Mouse (Mus musculus): ENCODE results near the gene Gm8439. TPM values are rescaled to one million over a fixed set of nuclear protein-coding genes. Genes with fewer than 3 reads are reported as not detected.

Gene Gm8439
- not detected in 2 replicates for polyA plus RNA-seq (2016; fragmentation: Nextera tagmentation; extraction: Ambion mirVana)

GRCm38 (mm10) chr4:120588445-120588844, at the start of gene Gm8439:
Gene Gm8439 (plus strand): TSS chr4:120588745.
- 19% methylated on average over 4 of the region's 4 CpGs for WGBS
- Histone ChIP-seq H3K4me1 (peaks cover 5% of the 10 kb centered on the region; the same call in 1 of the 2 replicates), H3K27me3 (ENCODE audit: low read depth, poor library complexity, severe bottlenecking) (peaks cover 30% of the 10 kb centered on the region), H3K9me3 (replicated peaks) (no peaks in the 10 kb centered on the region), H3K4me3 (no peak within 1 kb of the TSS), H3K36me3 (no peaks in the 10 kb centered on the region), H3K27ac (no peak within 1 kb of the TSS)
- DNase-seq (ENCODE audit: low spot score) = no peak

- H3K4me1 ChIP-seq = no peaks in the 10 kb centered on the region
- no peak overlapping the region for H3K27ac ChIP-seq
- DNase-seq (ENCODE audit: low spot score) = no peak
- no peak overlapping the region for H3K4me3 ChIP-seq
- no peaks in the 10 kb centered on the region for H3K9me3 ChIP-seq (replicated peaks)
- H3K27me3 ChIP-seq (ENCODE audit: low read depth, poor library complexity, severe bottlenecking) = no peaks in the 10 kb centered on the region
- peaks cover 100% of the 10 kb centered on the region for H3K36me3 ChIP-seq
- WGBS = 81% methylated on average over 1 of the region's 1 CpGs
Measured at GRCm38 (mm10) chr4:120544896-120545295, 43.6 kb upstream of the Gm8439 start.

GRCm38 (mm10) chr4:120556592-120556991, 32.0 kb upstream of the Gm8439 start:
- no peaks in the 10 kb centered on the region for H3K9me3 ChIP-seq (replicated peaks)
- no peak overlapping the region for H3K27ac ChIP-seq
- 96% methylated on average over 6 of the region's 6 CpGs for WGBS

GRCm38 (mm10) chr4:120565726-120566125, 22.8 kb upstream of the Gm8439 start:
- Histone ChIP-seq H3K9me3 (replicated peaks) (no peaks in the 10 kb centered on the region), H3K4me3 (no peak overlapping the region), H3K27ac (no peak overlapping the region), H3K27me3 (ENCODE audit: low read depth, poor library complexity, severe bottlenecking) (no peaks in the 10 kb centered on the region), H3K4me1 (peaks cover 21% of the 10 kb centered on the region), H3K36me3 (peaks cover 64% of the 10 kb centered on the region)
- DNase-seq (ENCODE audit: low spot score) = no peak
- 90% methylated on average over 2 of the region's 2 CpGs for WGBS

More at GRCm38 (mm10) chr4:120556592-120556991, 32.0 kb upstream of the Gm8439 start:
- H3K36me3 ChIP-seq = peaks cover 98% of the 10 kb centered on the region
- H3K4me3 ChIP-seq = no peak overlapping the region
- H3K27me3 ChIP-seq (ENCODE audit: low read depth, poor library complexity, severe bottlenecking) = no peaks in the 10 kb centered on the region
- DNase-seq (ENCODE audit: low spot score) = no peak
- no peaks in the 10 kb centered on the region for H3K4me1 ChIP-seq

GRCm38 (mm10) chr4:120568005-120568404, 20.5 kb upstream of the Gm8439 start:
- peaks cover 30% of the 10 kb centered on the region for H3K4me1 ChIP-seq
- no peak for DNase-seq (ENCODE audit: low spot score)

GRCm38 (mm10) chr4:120569025-120569424, 19.5 kb upstream of the Gm8439 start:
- 12% methylated on average over 4 of the region's 4 CpGs for WGBS
- H3K27me3 ChIP-seq (ENCODE audit: low read depth, poor library complexity, severe bottlenecking) = no peaks in the 10 kb centered on the region
- peak; percentile 38 for DNase-seq (ENCODE audit: low spot score)
- H3K36me3 ChIP-seq = peaks cover 31% of the 10 kb centered on the region
- peak overlapping the region; percentile 75 for H3K4me3 ChIP-seq
- H3K9me3 ChIP-seq (replicated peaks) = no peaks in the 10 kb centered on the region
- peaks cover 30% of the 10 kb centered on the region for H3K4me1 ChIP-seq
- peak overlapping the region; percentile 96 for H3K27ac ChIP-seq

More at GRCm38 (mm10) chr4:120568005-120568404, 20.5 kb upstream of the Gm8439 start:
- Histone ChIP-seq H3K36me3 (peaks cover 41% of the 10 kb centered on the region), H3K4me3 (peak overlapping the region; percentile 75), H3K27me3 (ENCODE audit: low read depth, poor library complexity, severe bottlenecking) (no peaks in the 10 kb centered on the region), H3K27ac (no peak overlapping the region), H3K9me3 (replicated peaks) (no peaks in the 10 kb centered on the region)
- 59% methylated on average over 5 of the region's 5 CpGs for WGBS

- peak within 1 kb of the TSS; percentile 96 for H3K27ac ChIP-seq
- H3K27me3 ChIP-seq (ENCODE audit: low read depth, poor library complexity, severe bottlenecking) = no peaks in the 10 kb centered on the region
- peaks cover 24% of the 10 kb centered on the region for H3K36me3 ChIP-seq
- peak within 1 kb of the TSS; percentile 75 for H3K4me3 ChIP-seq
- H3K9me3 ChIP-seq (replicated peaks) = no peaks in the 10 kb centered on the region
- under 1% methylated on average over 93 of the region's 97 CpGs for WGBS
- peak; percentile 99 for DNase-seq (ENCODE audit: low spot score)
- H3K4me1 ChIP-seq = peaks cover 30% of the 10 kb centered on the region
Measured at GRCm38 (mm10) chr4:120569486-120570437, 18.8 kb upstream of the Gm8439 start, which contains the start of gene Ctps. Gene Ctps (minus strand): TSS chr4:120570276.

- no peak for DNase-seq (ENCODE audit: low spot score)
- Histone ChIP-seq H3K36me3 (peaks cover 16% of the 10 kb centered on the region), H3K4me3 (peak overlapping the region; percentile 75), H3K4me1 (peaks cover 30% of the 10 kb centered on the region), H3K9me3 (replicated peaks) (no peaks in the 10 kb centered on the region), H3K27me3 (ENCODE audit: low read depth, poor library complexity, severe bottlenecking) (no peaks in the 10 kb centered on the region), H3K27ac (peak overlapping the region; percentile 96)
- 2% methylated on average over 27 of the region's 27 CpGs for WGBS
Measured at GRCm38 (mm10) chr4:120570438-120571069, 18.0 kb upstream of the Gm8439 start.

GRCm38 (mm10) chr4:120571070-120571464, 17.5 kb upstream of the Gm8439 start:
- H3K4me1 ChIP-seq = peaks cover 30% of the 10 kb centered on the region
- peaks cover 10% of the 10 kb centered on the region for H3K36me3 ChIP-seq
- DNase-seq (ENCODE audit: low spot score) = no peak
- H3K27me3 ChIP-seq (ENCODE audit: low read depth, poor library complexity, severe bottlenecking) = no peaks in the 10 kb centered on the region
- H3K4me3 ChIP-seq = peak overlapping the region; percentile 75; the same call in 1 of the 2 replicates
- no peaks in the 10 kb centered on the region for H3K9me3 ChIP-seq (replicated peaks)
- H3K27ac ChIP-seq = peak overlapping the region; percentile 96; the same call in 1 of the 2 replicates
- WGBS = 74% methylated on average over 3 of the region's 3 CpGs

GRCm38 (mm10) chr4:120571691-120572090, 16.9 kb upstream of the Gm8439 start:
- Histone ChIP-seq H3K27me3 (ENCODE audit: low read depth, poor library complexity, severe bottlenecking) (no peaks in the 10 kb centered on the region), H3K4me1 (peaks cover 30% of the 10 kb centered on the region), H3K27ac (no peak overlapping the region), H3K36me3 (peaks cover 4% of the 10 kb centered on the region), H3K9me3 (replicated peaks) (no peaks in the 10 kb centered on the region), H3K4me3 (no peak overlapping the region)
- DNase-seq (ENCODE audit: low spot score) = no peak
- WGBS = 82% methylated on average over 3 of the region's 3 CpGs

GRCm38 (mm10) chr4:120580894-120581293, 7.7 kb upstream of the Gm8439 start:
- H3K27me3 ChIP-seq (ENCODE audit: low read depth, poor library complexity, severe bottlenecking) = no peaks in the 10 kb centered on the region
- H3K27ac ChIP-seq = no peak overlapping the region
- DNase-seq (ENCODE audit: low spot score) = no peak
- H3K9me3 ChIP-seq (replicated peaks) = no peaks in the 10 kb centered on the region
- WGBS = 78% methylated on average over 5 of the region's 5 CpGs
- no peak overlapping the region for H3K4me3 ChIP-seq
- no peaks in the 10 kb centered on the region for H3K4me1 ChIP-seq
- no peaks in the 10 kb centered on the region for H3K36me3 ChIP-seq

- H3K27ac ChIP-seq = no peak overlapping the region
- no peak overlapping the region for H3K4me3 ChIP-seq
- H3K36me3 ChIP-seq = no peaks in the 10 kb centered on the region
- H3K27me3 ChIP-seq (ENCODE audit: low read depth, poor library complexity, severe bottlenecking) = no peaks in the 10 kb centered on the region
- DNase-seq (ENCODE audit: low spot score) = no peak
- no peaks in the 10 kb centered on the region for H3K9me3 ChIP-seq (replicated peaks)
- 83% methylated on average over 9 of the region's 9 CpGs for WGBS
- no peaks in the 10 kb centered on the region for H3K4me1 ChIP-seq
Measured at GRCm38 (mm10) chr4:120581711-120582110, 6.8 kb upstream of the Gm8439 start.

GRCm38 (mm10) chr4:120586986-120587385, 1.6 kb upstream of the Gm8439 start:
- H3K4me3 ChIP-seq = no peak overlapping the region
- no peak overlapping the region for H3K27ac ChIP-seq
- WGBS = 75% methylated on average over 1 of the region's 1 CpGs
- peaks cover 5% of the 10 kb centered on the region; the same call in 1 of the 2 replicates for H3K4me1 ChIP-seq
- no peak for DNase-seq (ENCODE audit: low spot score)
- no peaks in the 10 kb centered on the region for H3K9me3 ChIP-seq (replicated peaks)
- H3K36me3 ChIP-seq = no peaks in the 10 kb centered on the region
- H3K27me3 ChIP-seq (ENCODE audit: low read depth, poor library complexity, severe bottlenecking) = peaks cover 30% of the 10 kb centered on the region
